Mouse (Mus musculus): Measurements from ENCODE around the gene Acta2. TPM values are rescaled to one million over a fixed set of nuclear protein-coding genes. Genes with fewer than 3 reads are reported as not detected.

Acta2 gene
- 381 and 472 TPM in 2 replicates for polyA plus RNA-seq (2012; rRNA removed; ENCODE audit: low replicate concordance)

GRCm38 (mm10) chr19:34254880-34255681 lies at the start of gene Acta2:
TSS of gene Acta2 (minus strand) at chr19:34255590.

GRCm38 (mm10) chr19:34289948-34290789 lies 34.8 kb upstream of the Acta2 start, which contains the start of gene Fas:
TSS of gene Fas (plus strand) at chr19:34290666.

GRCm38 (mm10) chr19:34192008-34192963 lies 63.1 kb downstream of the Acta2 start, which contains the start of gene Stambpl1:
TSS of gene Stambpl1 (plus strand) at chr19:34192229.

Other genes starting within 250 kb of the Acta2 start
- not detected in 2 replicates for gene Lipk, start 247.3 kb downstream of the Acta2 start, polyA plus RNA-seq (2012; rRNA removed; ENCODE audit: low replicate concordance)
- gene Lipn, start 188.2 kb downstream of the Acta2 start, polyA plus RNA-seq (2012; rRNA removed; ENCODE audit: low replicate concordance) = not detected in 2 replicates
- not detected in 2 replicates for gene Lipm, start 154.7 kb downstream of the Acta2 start, polyA plus RNA-seq (2012; rRNA removed; ENCODE audit: low replicate concordance)
- 0.32 TPM in 1 of 2 replicates, not detected in the other for gene Ankrd22, start 89.5 kb downstream of the Acta2 start, polyA plus RNA-seq (2012; rRNA removed; ENCODE audit: low replicate concordance)
- 3.4 and 4.3 TPM in 2 replicates for gene Stambpl1, start 63.4 kb downstream of the Acta2 start, polyA plus RNA-seq (2012; rRNA removed; ENCODE audit: low replicate concordance)
- gene Fas, start 35.1 kb upstream of the Acta2 start, polyA plus RNA-seq (2012; rRNA removed; ENCODE audit: low replicate concordance) = 0.41 and 1.00 TPM in 2 replicates
- gene Ch25h, start 219.6 kb upstream of the Acta2 start, polyA plus RNA-seq (2012; rRNA removed; ENCODE audit: low replicate concordance) = 7.0 and 8.7 TPM in 2 replicates